Mouse (Mus musculus) heart, adult 2 months (tissue): ENCODE measurements around the gene Cel.

Experiments
- CTCF ChIP-seq: fragments of 200-600 bp; IDR thresholded peaks from 2 replicates; pipeline ENCODE4 v1.8.1; 2022; ENCODE audit warnings: antibody characterized with exemption, mild to moderate bottlenecking, moderate library complexity
- EP300 ChIP-seq: fragments of 200-500 bp; IDR thresholded peaks from 2 replicates; pipeline ENCODE4 v1.6.1; 2011; ENCODE audit warnings: low read depth, low read length, control low read depth; ENCODE audit not compliant: insufficient read depth
- POLR2A ChIP-seq: fragments of 200-500 bp; IDR thresholded peaks from 2 replicates; pipeline ENCODE4 v1.6.1; 2011; ENCODE audit warnings: mild to moderate bottlenecking, low read depth, low read length, control low read depth; ENCODE audit not compliant: insufficient read depth

- TF ChIP-seq CTCF (no peak), EP300 (no peak), POLR2A (no peak)
Observed at GRCm38 (mm10) chr2:28598692-28599568, 35.7 kb upstream of the Cel start.
